Mouse (Mus musculus) lung, postnatal 0 days (tissue): ENCODE results near the gene Hexim1. TPM values are rescaled to one million over a fixed set of nuclear protein-coding genes. Genes with fewer than 3 reads are reported as not detected.

Experiments used
- ATAC-seq: fragments of 200-750 bp; cut with Nextera tagmentation; 2 replicates; pipeline ENCODE4 v1.8.0; 2017; ENCODE audit warnings: moderate library complexity
- DNase-seq: peaks from one replicate; pipeline ENCODE4 v3.0.0-alpha.2; 2016; ENCODE audit warnings: low spot score
- H3K27ac ChIP-seq: fragments of 300-500 bp; sonication (generic); 2 replicates; pipeline ENCODE4 v1.5.1; 2014; ENCODE audit warnings: antibody characterized with exemption, mild to moderate bottlenecking, low read length, mixed read lengths
- H3K27me3 ChIP-seq: fragments of 300-500 bp; sonication (generic); replicated peaks from 2 replicates; pipeline ENCODE4 v1.6.1; 2014; ENCODE audit warnings: low read length, mixed read lengths; ENCODE audit not compliant: insufficient read depth
- H3K36me3 ChIP-seq: fragments of 300-500 bp; sonication (generic); 2 replicates; pipeline ENCODE4 v1.6.1; 2014; ENCODE audit warnings: low read length, mixed read lengths; ENCODE audit not compliant: insufficient read depth
- H3K4me1 ChIP-seq: fragments of 300-500 bp; sonication (generic); 2 replicates; pipeline ENCODE4 v1.6.1; 2014; ENCODE audit warnings: antibody characterized with exemption, low read depth, low read length, mixed read lengths; ENCODE audit not compliant: insufficient read depth
- H3K4me2 ChIP-seq: fragments of 300-500 bp; sonication (generic); replicated peaks from 2 replicates; pipeline ENCODE4 v1.6.1; 2014; ENCODE audit warnings: low read depth, mild to moderate bottlenecking, low read length, moderate library complexity, mixed read lengths
- H3K4me3 ChIP-seq: fragments of 300-500 bp; sonication (generic); 2 replicates; pipeline ENCODE4 v1.5.1; 2014; ENCODE audit warnings: low read depth, low read length
- H3K9ac ChIP-seq: fragments of 300-500 bp; sonication (generic); replicated peaks from 2 replicates; pipeline ENCODE4 v1.6.1; 2014; ENCODE audit warnings: low read depth, mild to moderate bottlenecking
- H3K9me3 ChIP-seq: fragments of 300-500 bp; sonication (generic); 2 replicates; pipeline ENCODE4 v1.6.1; 2016; ENCODE audit warnings: low read length, mixed read lengths
- CTCF ChIP-seq: IDR thresholded peaks from 2 replicates; pipeline ENCODE4 v1.5.1; 2016; ENCODE audit warnings: antibody characterized with exemption, mild to moderate bottlenecking
- EP300 ChIP-seq: IDR thresholded peaks from 2 replicates; pipeline ENCODE4 v1.6.1; 2016; ENCODE audit warnings: antibody characterized with exemption, mild to moderate bottlenecking, control low read depth
- WGBS: fragments of 180-500 bp; shearing (Covaris S2); extraction: QIAGEN DNeasy Blood & Tissue Kit; methylation state at CpG from one replicate; pipeline ENCODE4 v1.1.7; 2014; 5-methylcytosine and 5-hydroxymethylcytosine counted together
- polyA plus RNA-seq: library from polyadenylated mRNA; unstranded; fragments of >200 nt; fragmentation: Nextera tagmentation; extraction: Ambion mirVana; gene quantifications from 2 replicates; pipeline ENCODE4 v1.2.1, GENCODE M21; 2015

Hexim1 gene
- polyA plus RNA-seq, 1 experiment from 2014 or later, result 6.5 TPM

- Histone ChIP-seq H3K27me3 (no peaks in the 10 kb centered on the region), H3K4me2 (no peak overlapping the region), H3K27ac (0 out of 2 replicates have a peak overlapping the region, but pooled peaks have one; percentile 33), H3K9ac (no peak overlapping the region), H3K9me3 (no peaks in the 10 kb centered on the region), H3K36me3 (no peaks in the 10 kb centered on the region), H3K4me3 (no peak overlapping the region), H3K4me1 (peaks cover 4% of the 10 kb centered on the region; the same call in 1 of the 2 replicates)
- ATAC-seq (no peak), DNase-seq (peak; percentile 74)
- 43% methylated on average over 5 of the region's 5 CpGs for WGBS
- TF ChIP-seq EP300 (no peak), CTCF (no peak)
Observed at GRCm38 (mm10) chr11:103120315-103120714, 4.3 kb downstream of the Hexim1 start.

DNA sequence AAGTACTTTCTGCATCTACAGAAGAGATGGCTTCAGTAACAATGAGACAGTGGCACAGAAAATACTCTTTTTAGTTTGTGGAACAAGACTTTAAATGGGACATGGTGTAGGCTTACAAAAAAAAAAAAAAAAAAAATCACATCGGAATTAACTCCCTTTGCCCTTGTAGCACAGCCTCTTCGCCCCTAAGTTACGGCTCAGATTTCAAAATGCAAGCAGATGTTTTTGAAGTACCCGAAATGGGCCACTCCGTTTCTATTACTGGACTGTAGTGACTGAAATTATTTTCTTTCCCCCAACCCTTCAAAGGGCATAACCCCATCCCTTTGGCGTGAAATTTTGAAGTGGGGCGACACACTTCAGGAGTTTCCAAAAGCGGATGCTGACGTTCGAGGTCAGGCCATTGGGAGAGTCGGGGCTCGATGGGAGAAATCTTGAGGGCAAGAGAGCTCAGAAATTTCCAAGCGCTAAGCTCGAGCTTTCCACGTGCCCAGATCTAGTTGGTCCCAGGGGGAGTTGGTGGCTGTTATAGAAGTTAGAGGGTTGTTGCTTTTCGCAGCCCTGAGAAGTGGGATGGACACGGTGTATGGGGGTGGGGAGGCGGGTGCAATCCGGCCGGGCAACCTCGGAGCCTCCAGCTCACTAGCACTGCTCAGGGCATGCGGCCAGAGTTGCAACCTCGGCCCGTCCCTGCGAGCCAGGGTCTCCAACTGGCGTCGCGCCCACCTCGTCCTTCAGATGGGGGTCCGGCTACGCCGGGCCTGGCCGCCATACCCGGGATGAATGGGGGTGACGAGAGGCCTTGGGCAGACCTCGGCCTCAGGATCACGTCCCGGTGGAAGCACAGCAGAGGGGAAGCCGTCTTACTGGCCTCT lies 15.9 kb downstream of the Hexim1 start, which contains the start of gene Hexim2:
Hexim2 (plus strand) TSS at position 729 of the 875 bp plus-strand sequence.
- peak within 1 kb of the TSS; percentile 67 for H3K4me2 ChIP-seq
- no peaks in the 10 kb centered on the region for H3K9me3 ChIP-seq
- H3K4me1 ChIP-seq, result peaks cover 24% of the 10 kb centered on the region
- TF ChIP-seq CTCF (no peak), EP300 (no peak)
- H3K36me3 ChIP-seq, result no peaks in the 10 kb centered on the region
- H3K27ac ChIP-seq, result peak within 1 kb of the TSS; percentile 99
- DNase-seq (peak; percentile 64), ATAC-seq (peak; percentile 39)
- H3K4me3 ChIP-seq, result peak within 1 kb of the TSS; percentile 93
- H3K9ac ChIP-seq, result peak within 1 kb of the TSS; percentile 99
- under 1% methylated on average over 39 of the region's 39 CpGs for WGBS
- no peaks in the 10 kb centered on the region for H3K27me3 ChIP-seq

DNA sequence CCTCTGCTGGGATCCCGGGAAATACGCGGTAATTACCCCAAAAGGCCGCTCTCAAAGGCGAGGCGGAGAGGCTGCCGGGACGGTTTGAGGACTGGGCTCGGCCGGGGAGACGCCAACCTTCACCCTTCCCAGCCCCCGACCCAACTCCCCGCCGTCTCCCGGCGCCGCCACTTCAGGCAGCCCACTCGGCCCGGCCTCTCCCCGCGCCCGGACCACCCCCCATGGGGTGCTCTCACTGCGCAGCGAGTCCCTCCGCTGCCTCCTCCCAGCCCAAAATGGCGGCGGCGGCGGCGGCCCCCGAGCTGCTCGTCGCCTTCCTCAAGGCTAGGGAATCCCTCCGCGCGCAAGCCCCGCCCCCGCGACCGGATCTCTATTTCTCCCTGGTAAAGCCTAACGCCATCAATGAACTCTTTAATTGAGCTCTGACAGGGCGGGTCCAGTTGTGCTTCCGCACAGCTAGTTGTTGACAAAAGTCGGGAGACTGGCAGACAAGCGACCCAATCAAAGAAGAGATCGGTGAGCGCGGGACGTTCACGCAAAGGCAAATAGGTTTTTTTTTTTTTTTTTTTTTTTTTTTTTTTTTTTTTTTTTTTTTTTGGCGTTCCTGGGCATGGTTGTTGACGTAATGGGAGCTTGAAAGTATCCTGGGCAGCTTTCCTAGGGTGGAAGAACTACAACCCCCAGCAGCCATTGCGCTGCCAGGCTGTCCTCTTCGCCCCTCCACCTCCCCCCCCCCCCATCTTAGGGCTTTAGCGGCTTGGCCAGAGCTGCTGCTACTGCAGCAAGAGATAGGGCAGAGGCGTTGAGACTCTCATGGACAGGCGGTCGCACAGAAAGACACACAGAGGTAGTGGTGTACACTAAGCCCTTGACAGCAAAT lies 16.8 kb downstream of the Hexim1 start:
- TF ChIP-seq CTCF (no peak), EP300 (peak; percentile 86)
- ATAC-seq (peak; percentile 96), DNase-seq (peak; percentile 100)
- H3K4me2 ChIP-seq, result peak overlapping the region; percentile 67
- peak overlapping the region; percentile 99 for H3K27ac ChIP-seq
- peak overlapping the region; percentile 99 for H3K9ac ChIP-seq
- no peaks in the 10 kb centered on the region for H3K27me3 ChIP-seq
- H3K9me3 ChIP-seq, result no peaks in the 10 kb centered on the region
- no peaks in the 10 kb centered on the region for H3K36me3 ChIP-seq
- H3K4me1 ChIP-seq, result peaks cover 24% of the 10 kb centered on the region
- under 1% methylated on average over 55 of the region's 58 CpGs for WGBS
- peak overlapping the region; percentile 93 for H3K4me3 ChIP-seq

DNA sequence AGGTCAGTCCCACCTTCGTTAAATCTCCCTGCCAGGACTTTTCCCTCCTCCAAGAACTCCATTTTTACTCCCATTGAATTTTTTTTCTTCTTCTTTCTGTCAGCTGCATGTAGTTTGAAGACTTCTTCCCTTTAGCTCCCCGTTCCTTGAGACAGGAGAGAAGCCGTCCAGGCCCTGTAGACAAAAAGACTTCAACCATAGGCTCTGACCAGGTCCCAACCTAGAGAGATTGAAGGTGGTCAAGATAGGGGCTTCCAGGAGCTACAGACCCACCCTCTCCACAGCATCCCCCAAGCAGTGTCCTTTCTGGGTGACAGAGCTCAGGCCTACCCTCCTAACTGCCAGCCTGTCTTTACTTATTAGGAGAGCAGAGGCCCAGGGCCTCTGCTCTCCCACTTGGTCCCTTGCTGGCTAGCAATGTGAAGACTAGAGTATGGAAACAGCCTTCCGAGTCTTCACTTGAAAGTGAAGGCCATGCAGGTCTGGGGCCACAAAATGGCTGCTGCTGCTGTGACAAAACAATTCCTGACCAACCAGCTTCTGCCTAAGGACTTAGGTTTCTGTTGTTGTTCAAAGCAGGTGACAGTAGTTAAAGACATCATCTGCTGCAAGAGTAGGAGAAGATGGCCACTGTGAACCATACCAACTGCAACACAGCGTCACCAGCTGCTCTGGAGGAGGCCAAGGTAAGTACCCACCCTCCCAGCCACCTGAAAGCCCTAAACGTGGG lies 17.6 kb downstream of the Hexim1 start:
- TF ChIP-seq CTCF, result no peak
- no peak for TF ChIP-seq EP300
- H3K36me3 ChIP-seq, result no peaks in the 10 kb centered on the region
- no peaks in the 10 kb centered on the region for H3K9me3 ChIP-seq
- H3K4me3 ChIP-seq, result no peak overlapping the region
- H3K4me1 ChIP-seq, result peaks cover 24% of the 10 kb centered on the region
- H3K27me3 ChIP-seq, result no peaks in the 10 kb centered on the region
- DNase-seq, result no peak
- peak overlapping the region; percentile 81 for H3K27ac ChIP-seq
- no peak for ATAC-seq
- H3K9ac ChIP-seq, result no peak overlapping the region; the same call in 1 of the 2 replicates
- WGBS, result 45% methylated on average over 6 of the region's 6 CpGs
- H3K4me2 ChIP-seq, result peak overlapping the region; percentile 40

GRCm38 (mm10) chr11:103134221-103134620 lies 18.2 kb downstream of the Hexim1 start:
- 63% methylated on average over 3 of the region's 3 CpGs for WGBS
- no peak for ATAC-seq
- Histone ChIP-seq H3K27me3 (no peaks in the 10 kb centered on the region), H3K4me3 (no peak overlapping the region), H3K27ac (peak overlapping the region; percentile 81; the same call in 1 of the 2 replicates), H3K9me3 (no peaks in the 10 kb centered on the region), H3K4me2 (no peak overlapping the region), H3K9ac (no peak overlapping the region), H3K4me1 (peaks cover 24% of the 10 kb centered on the region), H3K36me3 (no peaks in the 10 kb centered on the region; the same call in 1 of the 2 replicates)
- DNase-seq, result peak; percentile 55
- no peak for TF ChIP-seq CTCF
- TF ChIP-seq EP300, result no peak
